ENCODE assay signal across 18 mouse cellular contexts in genomic region chr1:41285221-41285620, GRCm38 (mm10).
"Had no signal": no experiment of that assay in that cellular context is flagged by ENCODE, and none has a peak within 500 bp of the region (broad histone marks: within the 10 kb centered on the region; RNA-seq: fewer than 3 reads in every experiment).

No protein-coding gene starts in this region.

- H3K36me3 ChIP-seq: midbrain, embryonic 10.5 days; midbrain, embryonic 12.5 days; neural tube, embryonic 13.5 days; neural tube, embryonic 15.5 days had no signal

- DNase-seq: lung, adult 18-20 months; lung, embryonic 14.5 days; lung, postnatal 10 days; lung, postnatal 4 days; midbrain, embryonic 14.5 days; retina, postnatal 1 day; right cerebral cortex, adult 18-20 months; right cerebral cortex, postnatal 25 days; right cerebral cortex, postnatal 4 days; spleen, adult 18-20 months; thymus, adult 18-20 months; thymus, postnatal 14 days; thymus, postnatal 36 days had no signal

- H3K4me2 ChIP-seq: lung, embryonic 14.5 days; midbrain, embryonic 12.5 days; neural tube, embryonic 13.5 days; neural tube, embryonic 15.5 days had no signal

- H3K9me3 ChIP-seq: midbrain, embryonic 12.5 days; neural tube, embryonic 13.5 days; neural tube, embryonic 15.5 days had no signal

- H3K27ac ChIP-seq: midbrain, embryonic 10.5 days; midbrain, embryonic 12.5 days; neural tube, embryonic 13.5 days; neural tube, embryonic 15.5 days had no signal

- H3K4me1 ChIP-seq: midbrain, embryonic 10.5 days; midbrain, embryonic 12.5 days; neural tube, embryonic 13.5 days; neural tube, embryonic 15.5 days had no signal

- H3K27me3 ChIP-seq: midbrain, embryonic 12.5 days; neural tube, embryonic 13.5 days; neural tube, embryonic 15.5 days had no signal

- H3K4me3 ChIP-seq: midbrain, embryonic 10.5 days; midbrain, embryonic 12.5 days; myocyte; neural tube, embryonic 13.5 days; neural tube, embryonic 15.5 days had no signal

- H3K9ac ChIP-seq: lung, embryonic 14.5 days; midbrain, embryonic 12.5 days; neural tube, embryonic 13.5 days; neural tube, embryonic 15.5 days had no signal
